Mouse (Mus musculus): ENCODE data around the gene Wwox. TPM values are rescaled to one million over a fixed set of nuclear protein-coding genes. Genes with fewer than 3 reads are reported as not detected.

Gene Wwox
- total RNA-seq, 1 experiment from 2014 or later = 11.8 TPM

DNA sequence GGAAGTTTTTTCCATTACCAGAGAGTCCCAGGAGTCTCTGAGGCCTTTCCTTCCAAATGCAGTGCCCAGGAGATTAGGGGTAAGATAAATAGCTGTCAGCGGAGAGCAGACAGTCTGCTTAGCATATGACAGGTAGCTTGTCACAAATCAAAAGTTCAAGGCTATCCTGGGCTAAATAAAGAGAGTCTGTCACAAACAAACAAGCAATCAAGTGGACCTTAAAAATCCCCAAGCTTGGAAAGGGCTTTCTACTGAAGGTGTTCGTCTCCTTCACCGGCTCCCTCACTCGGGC is 439.8 kb downstream of the Wwox start:
- no peak for ATAC-seq (replicated peaks; ENCODE audit: low read depth, poor library complexity, severe bottlenecking)

- peak; percentile 83 for ATAC-seq (replicated peaks; ENCODE audit: low read depth, poor library complexity, severe bottlenecking)
These were observed 440.2 kb downstream of the Wwox start for GRCm38 (mm10) chr8:114879678-114880077.

GRCm38 (mm10) chr8:114880475-114881135 is 441.1 kb downstream of the Wwox start:
- ATAC-seq (replicated peaks; ENCODE audit: low read depth, poor library complexity, severe bottlenecking) = no peak

GRCm38 (mm10) chr8:114881891-114882401 is 442.5 kb downstream of the Wwox start:
- ATAC-seq (replicated peaks; ENCODE audit: low read depth, poor library complexity, severe bottlenecking) = peak; percentile 45

DNA sequence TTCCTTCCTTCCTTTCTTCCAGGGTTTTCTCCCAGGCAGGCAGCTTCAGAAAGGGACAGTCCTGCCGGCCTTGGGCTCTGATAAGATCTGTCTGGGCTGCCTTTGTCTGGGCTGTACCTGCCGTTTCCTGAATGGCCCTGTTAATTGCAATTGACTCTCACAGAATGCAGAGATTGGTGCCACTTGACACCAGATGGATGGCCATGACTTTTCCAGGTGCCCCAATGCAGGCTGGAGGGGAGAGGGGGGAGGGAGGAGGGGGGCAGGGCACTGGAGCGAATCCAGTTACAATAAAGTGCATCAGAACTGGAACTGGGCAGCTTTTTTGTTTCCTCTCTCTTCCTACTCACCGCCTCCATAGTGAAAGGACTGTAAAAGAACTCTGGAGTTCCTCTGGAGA is 443.0 kb downstream of the Wwox start:
- ATAC-seq (replicated peaks; ENCODE audit: low read depth, poor library complexity, severe bottlenecking) = no peak

- ATAC-seq (replicated peaks; ENCODE audit: low read depth, poor library complexity, severe bottlenecking) = no peak
These were observed 443.6 kb downstream of the Wwox start for GRCm38 (mm10) chr8:114882936-114883606.

DNA sequence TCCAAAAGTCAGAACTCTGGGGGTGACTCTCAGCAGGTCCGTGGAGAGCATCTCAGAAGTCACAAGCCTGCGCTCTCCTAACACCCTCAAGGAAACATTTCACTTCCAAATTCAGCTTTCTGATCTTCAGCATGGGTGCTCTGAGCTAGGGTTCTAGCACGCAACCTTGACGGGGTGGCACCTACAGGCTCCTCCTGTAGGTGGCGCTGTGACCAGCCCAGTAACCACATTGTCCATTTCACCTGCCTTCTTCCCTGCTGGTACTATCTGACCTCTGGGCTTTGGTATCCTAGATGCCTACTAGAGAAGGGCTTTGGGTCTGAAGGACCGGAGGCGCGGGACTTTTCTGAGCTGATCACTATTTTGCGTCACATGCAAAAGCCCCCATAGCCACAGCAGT is 444.5 kb downstream of the Wwox start:
- ATAC-seq (replicated peaks; ENCODE audit: low read depth, poor library complexity, severe bottlenecking) = no peak

DNA sequence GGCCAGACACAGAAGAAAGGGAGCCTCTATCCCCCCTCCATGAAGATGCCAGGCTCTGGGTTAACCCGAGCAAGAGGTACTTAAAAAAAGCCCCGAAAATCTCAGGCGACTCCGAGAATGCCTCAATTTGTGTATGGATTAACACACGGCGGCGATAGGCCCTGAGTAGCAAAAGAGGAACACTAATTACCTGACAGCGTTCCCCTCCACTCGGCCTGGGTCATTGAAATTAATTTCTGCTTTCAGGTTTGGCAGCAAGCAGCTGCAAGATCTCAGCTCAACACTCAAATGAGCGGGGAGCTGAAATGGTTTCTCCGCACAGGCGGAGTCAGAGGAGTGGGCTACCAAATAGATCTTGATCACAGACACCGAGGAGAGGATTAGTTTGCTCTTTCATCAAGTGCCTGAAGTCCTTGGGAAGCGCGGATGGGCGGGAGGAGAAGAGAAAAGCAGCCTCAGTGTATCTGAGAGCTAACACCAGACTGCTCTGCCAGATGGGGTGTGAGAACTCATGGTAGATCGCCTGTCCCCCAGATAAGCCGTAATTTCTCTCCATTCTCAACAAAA is 445.7 kb downstream of the Wwox start:
- ATAC-seq (replicated peaks; ENCODE audit: low read depth, poor library complexity, severe bottlenecking) = no peak

DNA sequence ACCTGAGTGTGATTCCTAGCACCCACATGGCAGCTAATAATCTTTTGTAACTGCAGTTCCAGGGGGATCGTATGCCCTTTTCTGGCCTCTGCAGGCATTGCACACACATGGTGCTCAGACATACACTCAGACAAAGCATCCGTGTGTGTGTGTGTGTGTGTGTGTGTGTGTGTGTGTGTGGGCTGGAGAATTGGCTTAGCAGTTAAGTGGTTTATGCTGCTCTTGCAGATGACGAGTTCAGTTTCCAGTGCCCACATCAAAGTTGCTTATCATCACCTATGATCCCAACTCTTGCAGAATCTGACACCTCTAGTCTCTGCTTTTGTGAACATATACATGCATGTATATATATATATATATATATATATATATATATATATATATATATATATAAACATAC is 448.9 kb downstream of the Wwox start:
- ATAC-seq (replicated peaks; ENCODE audit: low read depth, poor library complexity, severe bottlenecking) = no peak

DNA sequence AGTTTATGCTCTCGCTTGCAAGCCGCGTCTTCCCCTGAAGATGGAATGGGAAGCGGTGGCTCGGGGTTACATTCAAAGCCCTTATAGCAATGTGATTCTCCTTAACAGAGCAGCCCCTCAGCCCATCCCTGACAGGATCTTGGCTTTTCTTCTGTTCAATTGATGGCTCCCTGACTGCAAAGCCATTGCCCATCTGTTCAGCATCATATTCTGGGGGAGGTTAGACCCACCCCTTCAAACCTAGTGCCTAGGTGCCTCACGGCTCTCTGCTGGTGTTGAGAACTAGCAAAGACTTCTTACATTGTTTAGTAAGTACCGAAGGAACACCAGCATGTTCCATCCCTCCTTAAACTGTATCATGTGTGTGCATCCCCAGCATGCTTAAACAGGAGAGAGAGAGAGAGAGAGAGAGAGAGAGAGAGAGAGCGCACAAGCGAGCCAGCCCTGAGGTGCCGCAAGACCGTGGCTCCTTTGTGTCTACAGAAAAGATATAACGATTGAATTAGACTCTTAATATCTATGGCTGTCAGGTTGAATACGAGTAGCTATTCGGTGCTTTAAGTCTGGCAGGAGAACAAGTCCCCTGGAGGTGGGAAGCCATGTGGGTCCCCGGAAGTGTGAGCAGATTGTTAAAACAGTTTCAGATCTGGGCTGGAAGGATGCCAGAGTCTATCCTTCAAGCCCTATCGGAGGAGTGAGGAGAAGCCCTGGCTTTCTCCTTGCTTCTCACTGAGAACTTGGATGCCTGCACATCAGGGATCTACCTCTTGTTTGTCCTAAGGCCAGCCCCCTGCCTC is 450.3 kb downstream of the Wwox start:
- ATAC-seq (replicated peaks; ENCODE audit: low read depth, poor library complexity, severe bottlenecking) = no peak

GRCm38 (mm10) chr8:114890478-114890877 is 451.0 kb downstream of the Wwox start:
- no peak for ATAC-seq (replicated peaks; ENCODE audit: low read depth, poor library complexity, severe bottlenecking)

DNA sequence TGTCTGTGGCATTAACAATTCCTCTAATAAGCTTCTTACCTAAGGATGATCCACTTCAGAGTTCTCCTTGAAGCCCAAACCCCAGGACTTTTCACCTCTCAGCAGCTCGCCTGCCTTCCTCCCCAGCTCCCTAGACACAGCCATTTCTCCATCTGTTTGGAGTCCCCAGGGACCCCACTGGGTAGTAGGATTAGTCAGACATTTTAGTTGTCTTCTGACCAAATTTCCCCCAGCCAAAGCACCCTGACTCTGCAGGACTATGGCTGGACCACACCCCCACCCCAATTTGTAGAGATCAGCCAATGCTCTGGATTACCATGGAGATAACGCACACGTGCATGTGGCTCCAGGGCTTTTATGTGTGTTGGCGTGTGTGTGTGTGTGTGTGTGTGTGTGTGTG is 451.8 kb downstream of the Wwox start:
- ATAC-seq (replicated peaks; ENCODE audit: low read depth, poor library complexity, severe bottlenecking) = no peak

DNA sequence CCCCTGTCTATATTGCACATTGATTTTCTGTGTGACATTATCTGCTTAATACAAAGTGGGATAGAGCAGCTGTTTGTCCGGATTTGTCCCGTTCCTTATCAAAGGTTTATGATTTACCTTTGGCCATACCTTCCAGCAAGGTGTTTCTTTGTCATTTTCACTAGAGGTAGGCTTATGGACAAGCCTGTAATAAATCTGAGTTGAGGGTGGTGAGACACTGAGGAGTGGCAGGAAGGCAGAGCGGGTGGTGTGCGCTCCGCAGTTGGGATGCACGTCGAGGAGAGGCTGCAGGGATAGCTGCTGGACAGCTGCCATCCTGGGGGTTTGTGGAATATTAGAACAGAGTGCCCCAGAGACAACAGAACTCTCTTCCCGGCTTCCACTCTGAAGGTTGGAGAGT is 458.0 kb downstream of the Wwox start:
- no peak for ATAC-seq (replicated peaks; ENCODE audit: low read depth, poor library complexity, severe bottlenecking)

DNA sequence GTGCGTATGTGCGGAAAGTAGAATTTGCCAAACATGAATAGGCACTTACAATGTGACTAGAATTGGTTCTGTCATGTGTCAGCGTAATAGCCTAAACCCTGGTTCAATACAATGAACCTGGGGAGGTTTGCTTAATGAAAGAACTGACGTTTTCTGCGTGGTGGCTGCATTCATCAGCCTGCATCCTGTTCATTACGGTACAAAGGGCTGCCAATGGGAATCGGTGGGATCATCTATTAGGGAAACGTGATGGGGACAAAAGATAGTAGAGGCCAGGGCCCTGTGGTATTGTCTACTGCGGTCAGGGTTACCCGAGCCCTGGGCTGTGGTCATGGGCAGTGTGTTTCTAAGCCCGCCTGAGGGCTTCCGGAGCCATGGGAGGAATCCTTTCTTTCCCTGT is 459.7 kb downstream of the Wwox start:
- no peak for ATAC-seq (replicated peaks; ENCODE audit: low read depth, poor library complexity, severe bottlenecking)

DNA sequence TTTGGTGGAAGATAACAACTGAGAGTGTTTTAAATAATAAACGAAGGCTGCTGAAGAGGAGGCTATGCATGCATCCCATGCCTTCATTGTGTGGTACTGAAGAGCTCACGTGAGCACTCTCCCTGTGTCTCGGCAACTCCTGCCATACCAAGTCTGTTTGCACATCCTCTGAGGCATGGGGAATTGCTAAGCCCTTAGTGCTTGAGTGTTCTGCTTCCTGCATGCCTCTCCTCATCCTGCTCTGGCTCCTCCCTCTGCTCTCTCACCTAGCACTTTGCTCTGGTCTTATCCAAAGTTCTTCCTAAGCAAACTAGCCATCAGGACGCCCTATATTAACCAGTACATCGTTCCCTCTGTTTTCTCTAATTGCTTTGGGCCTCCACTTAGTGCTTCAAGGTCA is 463.1 kb downstream of the Wwox start:
- ATAC-seq (replicated peaks; ENCODE audit: low read depth, poor library complexity, severe bottlenecking) = no peak

- no peak for ATAC-seq (replicated peaks; ENCODE audit: low read depth, poor library complexity, severe bottlenecking)
These were observed 468.6 kb downstream of the Wwox start for GRCm38 (mm10) chr8:114908086-114908485.

GRCm38 (mm10) chr8:114908589-114908988 is 469.1 kb downstream of the Wwox start:
- ATAC-seq (replicated peaks; ENCODE audit: low read depth, poor library complexity, severe bottlenecking) = 0 out of 2 replicates have a peak, but pooled peaks have one; percentile 32

DNA sequence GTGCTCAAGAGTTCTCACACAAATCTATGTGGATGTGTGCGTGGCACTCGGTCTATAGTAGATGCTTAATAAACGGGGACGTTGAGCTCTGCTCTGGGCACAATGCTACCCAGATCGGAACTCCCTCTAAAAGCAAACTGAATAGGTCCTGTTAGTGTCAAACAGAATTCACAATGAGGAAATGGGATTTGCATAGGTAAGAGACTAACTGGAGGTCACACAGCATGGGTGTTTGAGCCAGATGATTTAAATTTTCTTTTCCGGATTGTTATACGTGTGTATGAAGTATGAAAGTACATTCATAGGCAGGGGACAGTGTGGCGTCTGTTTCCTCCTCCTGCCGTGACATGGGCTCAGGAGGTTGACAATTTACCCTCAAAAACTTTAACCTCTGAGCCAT is 469.7 kb downstream of the Wwox start:
- ATAC-seq (replicated peaks; ENCODE audit: low read depth, poor library complexity, severe bottlenecking) = no peak

DNA sequence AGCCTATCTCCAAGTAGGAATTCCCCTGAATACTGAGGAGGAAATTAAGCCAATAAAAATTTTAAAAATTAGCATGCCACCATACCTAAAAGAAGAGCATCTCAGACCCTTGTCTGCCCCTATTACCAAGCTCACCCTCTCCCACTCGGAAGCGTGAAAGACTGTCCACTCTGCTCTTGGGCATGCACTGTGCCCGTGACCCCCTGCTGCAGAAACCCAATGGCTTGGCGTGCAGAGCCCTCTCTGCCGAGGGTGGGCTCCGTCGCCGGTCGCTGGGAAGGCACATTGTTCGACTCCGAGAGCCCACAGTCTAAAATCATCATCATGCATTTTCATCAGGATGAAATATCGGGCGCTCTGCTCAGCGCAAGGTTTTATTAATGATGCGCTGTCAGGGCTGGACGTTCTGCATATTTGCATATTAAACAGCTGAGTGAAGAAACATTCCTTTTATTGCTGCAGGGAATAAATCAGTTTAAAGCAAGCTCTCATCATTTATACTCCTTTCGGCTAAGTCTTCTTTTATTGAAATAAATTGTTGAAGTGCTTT is 471.7 kb downstream of the Wwox start:
- no peak for ATAC-seq (replicated peaks; ENCODE audit: low read depth, poor library complexity, severe bottlenecking)

- ATAC-seq (replicated peaks; ENCODE audit: low read depth, poor library complexity, severe bottlenecking) = no peak
These were observed 484.2 kb downstream of the Wwox start for GRCm38 (mm10) chr8:114923629-114924028.

GRCm38 (mm10) chr8:114927412-114927811 is 488.0 kb downstream of the Wwox start:
- no peak for ATAC-seq (replicated peaks; ENCODE audit: low read depth, poor library complexity, severe bottlenecking)
